Mouse (Mus musculus) inflammation-experienced regulatory T-cells, adult 6 months (primary cell): ENCODE measurements around the gene Syt17. TPM values are rescaled to one million over a fixed set of nuclear protein-coding genes. Genes with fewer than 3 reads are reported as not detected.

Experiments
- ATAC-seq: one replicate; pipeline ENCODE4 v1.8.0; 2017
- polyA plus RNA-seq, 3 experiments: library from polyadenylated mRNA; unstranded; fragments of 100-300 nt; shearing (Covaris generic); gene quantifications; one replicate each; pipeline ENCODE4 v1.2.1; 2017

The Syt17 gene
- polyA plus RNA-seq, 3 experiments from 2014 or later = 0.21 TPM; not detected in 2

DNA sequence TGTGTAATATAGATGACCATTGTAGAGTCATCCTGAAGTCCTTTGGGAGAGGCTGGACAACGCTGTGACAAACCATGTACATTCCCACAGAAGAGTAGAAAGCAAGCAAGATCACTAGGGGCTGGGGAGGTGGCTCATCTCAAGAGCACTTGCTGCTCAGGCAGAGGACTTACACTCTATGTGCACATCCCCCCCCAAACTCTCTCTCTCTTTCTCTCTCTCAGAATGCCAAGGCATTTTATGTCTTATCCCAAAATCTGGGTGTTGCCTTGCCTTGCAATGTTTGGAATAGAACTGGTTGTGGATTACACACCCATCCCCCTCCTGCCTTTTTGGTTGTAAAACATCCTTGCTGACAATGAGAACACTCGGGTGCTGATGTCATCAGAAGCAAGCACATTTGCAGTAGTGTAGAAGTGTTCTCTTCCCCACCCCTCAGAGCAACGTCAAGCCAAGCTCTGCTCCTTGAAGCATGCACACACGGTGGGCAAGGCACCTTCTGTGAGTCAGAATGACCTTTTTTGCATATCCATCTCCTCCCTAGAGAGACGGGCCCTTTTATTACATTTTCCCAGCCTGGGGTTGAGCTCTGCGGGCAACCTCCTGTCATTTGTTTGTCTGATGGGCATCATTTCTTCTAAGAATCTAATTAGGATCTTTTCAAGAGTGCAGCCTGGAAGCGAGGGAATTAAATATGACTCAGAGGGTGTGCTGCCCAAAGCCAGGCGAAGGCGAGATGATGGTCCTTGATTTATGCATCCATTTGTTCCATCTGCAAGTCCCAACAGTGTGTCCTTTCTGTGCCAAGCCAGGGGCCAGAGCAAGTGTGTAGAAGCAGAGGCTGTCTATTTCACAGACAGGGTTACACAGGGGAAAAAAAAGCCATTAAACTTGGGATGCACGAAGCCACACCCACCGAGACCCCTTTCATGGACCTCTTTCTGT is 15.1 kb upstream of the Syt17 start:
- ATAC-seq = no peak

DNA sequence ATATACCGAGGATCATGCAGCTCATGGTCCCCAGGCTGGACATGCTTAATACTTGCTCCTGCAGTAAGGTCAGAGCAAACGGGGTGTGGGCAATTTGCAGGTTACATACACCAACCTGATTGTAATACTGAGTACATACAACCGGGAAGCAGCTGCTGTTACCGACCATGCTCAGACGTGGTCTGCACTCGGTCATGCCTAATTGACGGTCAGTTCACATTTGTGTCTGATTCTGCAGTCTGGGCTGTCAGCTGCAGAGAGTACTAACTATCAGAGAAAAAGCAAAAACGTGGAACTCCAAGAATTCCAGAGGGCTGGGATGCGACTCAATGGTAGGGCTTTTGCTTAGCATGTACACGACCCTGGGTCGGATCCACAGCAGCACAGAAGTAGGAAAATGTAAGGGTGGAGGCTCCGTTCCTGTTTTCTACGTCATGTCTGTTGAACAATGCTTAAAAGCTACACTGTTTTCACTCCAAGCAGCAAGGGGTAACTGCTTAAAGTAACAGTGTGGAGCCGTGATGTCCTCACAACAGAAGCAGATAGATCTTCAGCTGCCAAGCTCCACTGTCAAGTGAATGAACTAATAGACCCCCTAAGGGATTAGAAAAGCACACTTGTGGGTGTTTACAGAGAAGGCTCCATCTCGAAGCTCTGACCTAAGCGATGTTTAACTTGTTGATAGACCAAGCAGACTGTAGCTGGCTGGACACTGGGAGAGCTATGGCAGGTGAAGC is 13.5 kb upstream of the Syt17 start:
- ATAC-seq = no peak

DNA sequence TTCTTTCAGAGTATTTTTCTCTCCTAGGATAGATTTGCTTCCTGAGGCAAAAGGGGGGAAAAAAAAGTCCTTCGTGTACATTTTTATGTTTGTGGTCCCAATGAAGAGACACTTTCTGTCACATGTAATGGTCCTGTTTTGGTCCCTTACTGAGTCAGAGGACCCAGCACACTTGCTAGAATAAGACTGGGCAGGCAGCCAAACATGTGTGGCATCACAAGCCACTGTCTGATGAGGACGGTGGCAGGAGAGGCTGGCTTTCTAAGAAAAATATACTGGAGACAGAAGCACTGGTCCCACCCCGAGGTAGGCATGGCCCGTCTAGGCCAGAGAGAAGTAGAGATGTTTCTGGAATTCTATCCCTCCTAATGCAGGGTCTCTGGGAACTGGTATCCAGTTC is 5.7 kb upstream of the Syt17 start:
- no peak for ATAC-seq

DNA sequence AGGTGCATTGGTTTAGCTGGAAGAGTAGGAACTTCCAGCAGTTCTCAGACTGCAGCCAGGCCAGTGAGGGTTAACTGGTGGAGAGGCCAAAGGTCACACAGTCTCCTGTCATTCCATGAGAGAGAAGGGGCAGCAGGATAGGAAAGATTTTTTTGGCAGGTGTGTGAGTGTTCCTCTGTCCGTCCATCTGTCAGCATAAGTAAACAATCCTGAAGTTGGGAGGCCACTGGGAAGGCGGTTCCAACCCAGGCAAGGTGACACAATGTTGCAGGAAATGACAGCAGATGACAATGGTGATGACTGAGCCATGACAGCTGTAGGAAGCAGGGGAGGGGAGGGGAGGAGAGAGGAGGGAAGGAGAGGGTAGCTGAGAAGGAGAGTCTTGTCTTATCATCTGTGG is 4.9 kb upstream of the Syt17 start:
- no peak for ATAC-seq

DNA sequence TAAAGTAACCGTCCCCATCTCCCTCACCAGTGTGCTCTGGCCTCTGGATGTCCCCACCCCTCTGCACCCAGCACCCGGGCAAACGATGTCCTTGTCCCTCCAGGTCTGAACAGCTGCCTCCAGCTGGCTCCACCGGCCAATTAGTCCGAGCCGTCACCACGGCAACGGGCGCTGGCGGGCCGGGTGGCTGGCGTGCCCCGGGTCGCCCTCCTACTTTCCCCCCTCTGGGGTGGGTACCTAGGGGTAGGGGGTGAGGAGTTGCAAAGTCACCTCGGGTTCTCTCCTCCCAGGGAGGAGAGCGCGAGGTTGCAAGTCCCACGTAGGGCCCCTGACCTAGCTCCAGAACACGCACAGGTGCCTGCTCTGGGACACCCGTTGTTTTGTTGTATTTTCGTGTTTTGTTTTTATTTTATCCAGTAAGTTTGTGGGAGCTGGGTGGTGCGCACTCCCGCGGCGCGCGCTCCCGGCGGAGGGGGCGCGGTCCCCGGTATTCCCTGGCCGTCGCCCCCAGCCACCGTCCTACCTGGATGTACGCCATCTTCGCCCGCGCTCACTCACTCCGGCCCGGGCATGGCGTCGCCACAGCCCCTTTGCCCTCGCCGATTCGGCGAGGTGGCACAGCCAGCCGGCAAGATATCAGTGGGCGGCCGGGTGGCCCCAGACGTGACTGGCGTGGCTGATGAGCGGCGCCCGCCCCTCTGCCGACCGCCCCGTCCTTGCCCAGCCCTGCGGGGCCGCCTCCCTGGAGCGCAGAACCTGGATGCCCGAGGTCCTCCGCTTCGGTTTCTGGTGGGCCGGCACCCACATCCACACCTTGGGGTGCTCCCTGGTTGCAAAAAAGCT is 510 bp downstream of the Syt17 start:
- ATAC-seq = no peak

DNA sequence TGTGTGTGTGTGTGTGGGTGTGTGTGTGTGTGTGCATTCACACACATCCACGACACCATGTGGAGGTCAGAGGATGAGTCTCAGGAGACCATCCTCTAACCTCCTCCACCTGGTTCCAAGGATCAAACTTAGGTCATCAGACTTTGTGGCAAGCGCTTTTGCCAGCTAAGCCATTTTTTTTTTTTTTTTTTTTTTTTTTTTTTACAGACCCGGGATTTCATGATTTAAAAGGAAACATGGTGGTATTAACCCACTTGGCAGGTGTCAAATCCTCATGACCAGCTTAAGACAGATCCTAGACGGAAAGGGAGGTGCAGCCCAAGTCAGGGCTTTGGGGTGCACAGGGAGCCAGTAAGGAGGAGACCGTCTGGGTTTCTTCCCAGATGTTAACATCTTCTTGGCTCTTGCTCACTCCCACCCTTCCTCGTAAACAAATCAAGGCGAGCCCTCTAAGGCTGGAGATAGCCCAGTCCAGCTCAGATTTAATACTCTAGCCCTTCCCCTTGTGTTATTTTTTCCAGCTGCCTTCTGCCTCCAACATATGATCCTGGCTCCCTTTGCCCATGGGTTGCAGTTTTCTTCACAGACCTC is 4.0 kb downstream of the Syt17 start:
- ATAC-seq = no peak

DNA sequence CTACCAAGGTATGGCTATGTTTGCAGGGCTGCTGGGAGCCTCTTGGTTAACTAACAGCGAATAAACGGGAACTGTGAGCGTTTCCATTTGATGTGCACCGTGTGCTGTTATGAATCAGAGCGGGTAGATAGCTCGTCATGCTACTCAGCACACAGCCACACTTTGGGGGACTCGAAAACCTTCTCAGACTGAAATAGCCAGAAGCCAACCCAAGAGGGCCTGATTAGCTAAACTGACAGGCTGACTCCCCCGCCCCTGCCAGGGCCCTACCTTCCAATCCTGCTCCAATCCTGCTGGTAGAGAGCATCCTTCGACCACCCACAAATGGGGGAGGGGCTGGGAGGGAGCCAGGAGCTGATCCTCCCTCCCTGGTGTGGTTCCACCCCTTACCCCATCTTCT is 4.7 kb downstream of the Syt17 start:
- ATAC-seq = no peak

DNA sequence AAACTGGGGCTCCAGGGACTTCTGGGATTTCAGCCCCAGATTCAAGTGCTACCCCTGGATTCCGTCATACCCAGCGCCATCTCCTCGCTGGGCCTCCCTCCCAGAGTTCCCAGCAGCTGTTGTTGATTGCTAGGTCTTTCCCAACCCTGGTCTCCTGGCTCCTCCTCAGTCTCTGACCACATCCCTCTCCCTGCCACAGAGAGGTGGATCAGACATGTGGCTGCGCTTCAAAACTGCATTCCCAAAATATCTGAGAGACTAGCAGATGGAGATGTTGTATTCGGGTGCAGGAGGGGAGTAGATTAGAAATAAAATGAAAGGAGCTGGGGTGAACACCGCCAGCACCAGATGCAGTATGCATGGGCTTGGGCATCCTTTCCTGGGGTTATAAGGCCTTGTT is 6.5 kb downstream of the Syt17 start:
- no peak for ATAC-seq

DNA sequence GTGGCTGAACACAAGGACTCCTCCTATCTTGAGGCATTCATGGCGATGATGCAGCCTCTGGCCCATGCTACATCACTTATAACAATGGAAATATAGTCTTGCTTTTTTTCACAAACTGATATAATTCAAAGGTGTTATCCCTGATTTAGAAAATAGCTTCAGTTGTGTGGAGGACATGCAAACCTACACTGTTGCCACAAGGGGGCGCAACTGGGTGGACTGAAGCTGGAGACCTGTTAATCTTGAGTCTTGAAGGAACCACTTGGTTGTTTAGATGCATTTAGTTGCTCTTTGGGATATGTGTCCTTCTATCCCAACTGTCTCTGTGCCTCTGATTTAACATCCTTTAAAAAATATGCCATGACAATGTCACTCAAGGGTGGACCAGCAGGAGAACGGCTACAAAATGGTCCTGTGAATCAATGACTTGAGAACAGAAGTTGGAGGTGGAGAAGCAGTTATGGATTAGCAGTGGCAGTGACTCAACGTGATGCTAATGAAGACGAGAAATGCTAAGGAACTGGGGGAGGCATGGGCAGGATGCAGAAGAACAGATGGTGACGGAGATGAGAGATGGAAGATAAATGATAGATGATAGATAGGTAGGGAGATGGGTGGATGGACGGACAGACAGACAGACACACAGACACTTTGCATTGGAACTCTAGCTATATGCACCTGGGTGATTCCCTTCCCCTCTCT is 10.8 kb downstream of the Syt17 start:
- no peak for ATAC-seq

DNA sequence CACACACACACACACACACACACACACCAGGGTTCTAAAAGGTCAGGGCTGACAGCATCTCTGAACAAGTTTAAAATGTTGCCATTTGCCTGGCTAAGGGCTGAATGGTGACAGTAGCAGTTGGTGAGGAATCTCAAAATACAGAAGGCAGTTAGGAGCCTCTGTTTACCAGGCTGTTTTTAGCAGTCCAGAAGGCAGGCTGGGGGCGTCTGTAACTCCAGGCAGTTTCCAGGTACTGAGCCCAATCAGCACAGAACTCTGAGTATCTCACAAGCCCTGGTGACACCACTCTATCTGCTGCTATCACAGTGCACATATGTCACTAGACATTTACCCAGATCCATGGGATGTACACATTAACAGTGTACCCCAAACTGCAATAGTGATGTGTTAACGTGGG is 19.1 kb downstream of the Syt17 start:
- ATAC-seq = no peak

DNA sequence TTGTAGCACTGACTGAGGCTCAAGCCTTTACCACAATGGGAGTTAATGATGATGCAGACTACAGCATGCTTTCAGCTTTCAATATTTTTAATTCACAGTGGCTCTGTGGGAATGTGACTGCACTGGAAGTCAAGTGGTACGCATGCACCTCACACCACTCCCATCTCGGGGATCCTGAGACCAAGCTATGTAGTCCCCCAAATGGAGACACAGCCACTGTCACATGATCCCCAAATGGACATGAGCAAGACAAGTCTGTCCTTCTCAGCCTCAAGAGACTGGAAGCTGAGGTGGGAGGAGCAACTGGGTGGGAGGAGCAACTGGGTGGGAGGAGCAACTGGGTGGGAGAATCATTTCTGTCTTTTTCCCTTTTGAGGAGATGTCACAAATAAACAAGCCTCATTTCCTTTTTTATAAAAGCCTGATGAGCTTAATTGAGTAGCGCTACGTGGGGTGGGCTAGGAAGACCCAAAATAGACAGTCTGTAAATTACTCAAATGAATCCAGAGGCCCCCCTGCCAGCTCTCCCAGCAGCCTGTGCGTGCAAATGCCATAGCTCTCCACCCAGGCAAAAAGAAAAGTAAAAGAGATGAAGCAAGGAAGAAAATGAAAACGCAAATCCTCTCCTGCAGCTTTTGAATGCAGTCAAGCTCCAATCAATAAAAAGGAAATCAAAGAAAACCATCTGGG is 28.4 kb downstream of the Syt17 start:
- no peak for ATAC-seq

DNA sequence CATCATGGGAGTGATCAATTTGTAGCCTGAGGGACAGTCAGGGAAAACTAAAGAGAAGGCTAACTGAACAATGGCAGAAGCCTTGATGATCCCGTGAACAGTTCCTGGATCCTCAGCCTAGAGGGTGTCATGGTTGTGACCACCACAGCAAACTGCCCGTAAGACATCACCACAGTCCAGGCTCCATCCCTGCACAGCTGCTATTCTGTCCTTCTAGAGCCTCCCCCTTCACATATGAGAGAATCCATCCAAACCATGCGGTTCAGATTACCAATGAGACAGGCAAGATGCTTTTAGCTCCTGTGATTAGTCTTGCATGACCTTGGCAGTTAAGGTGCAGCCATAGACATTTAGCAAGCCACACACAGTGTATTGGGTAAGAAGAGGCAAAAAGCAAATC is 33.8 kb downstream of the Syt17 start:
- no peak for ATAC-seq

DNA sequence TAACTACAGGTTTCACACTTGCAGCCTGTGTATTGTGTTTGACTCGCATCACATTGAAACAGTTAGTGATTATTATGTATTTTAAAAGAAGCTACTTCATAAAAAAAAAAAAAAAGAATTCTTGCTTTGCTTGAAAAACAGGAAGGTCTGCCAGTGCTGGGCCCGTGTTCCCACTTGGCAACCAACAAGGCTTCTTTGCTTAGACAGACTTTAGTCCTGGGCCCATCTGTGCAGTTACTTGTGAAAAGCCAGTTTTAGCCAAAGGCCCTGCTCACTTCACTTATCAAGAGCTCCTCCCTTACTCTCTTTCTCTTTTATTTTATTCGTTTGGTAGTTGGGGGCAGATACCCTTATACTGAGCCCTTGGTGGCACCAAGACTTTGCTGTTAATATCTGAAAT is 36.1 kb downstream of the Syt17 start:
- no peak for ATAC-seq

DNA sequence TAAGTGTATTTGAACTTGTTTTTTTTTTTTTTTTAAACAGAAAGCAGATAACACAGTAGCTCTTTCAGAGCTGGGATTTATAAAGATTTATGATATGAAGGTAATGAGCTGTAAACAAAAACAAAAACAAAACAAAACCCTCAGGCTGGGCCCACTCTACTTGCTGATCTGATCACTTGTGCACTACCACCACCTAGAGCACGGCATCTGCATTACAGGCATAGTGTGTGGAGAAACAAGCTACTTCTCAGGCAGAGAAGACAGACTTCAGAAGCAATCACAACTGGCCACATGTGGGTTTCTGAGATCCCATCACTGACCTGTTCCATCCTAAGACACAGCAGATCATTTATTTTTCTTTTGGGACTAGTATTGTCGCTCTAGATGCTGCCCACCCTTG is 38.6 kb downstream of the Syt17 start:
- ATAC-seq = no peak

DNA sequence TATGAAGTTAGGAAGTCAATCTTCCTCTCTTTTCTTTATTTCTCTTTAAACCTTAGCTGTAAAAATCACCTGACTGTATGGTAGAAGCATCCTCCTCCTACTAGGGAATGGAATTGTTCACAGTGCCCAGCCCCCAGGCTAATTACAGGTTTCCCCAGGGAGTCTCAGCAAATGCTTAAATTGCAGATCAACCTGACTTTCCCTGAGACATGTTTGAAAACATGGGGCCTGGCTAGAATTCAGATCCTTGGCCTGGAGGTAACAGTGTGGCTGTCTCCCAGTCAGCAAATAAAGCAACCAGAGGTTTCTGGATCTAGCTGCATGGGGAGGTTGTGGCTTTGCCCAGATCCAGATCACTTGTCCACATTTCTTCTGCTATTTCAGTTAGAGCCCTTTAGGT is 42.8 kb downstream of the Syt17 start:
- ATAC-seq = no peak

DNA sequence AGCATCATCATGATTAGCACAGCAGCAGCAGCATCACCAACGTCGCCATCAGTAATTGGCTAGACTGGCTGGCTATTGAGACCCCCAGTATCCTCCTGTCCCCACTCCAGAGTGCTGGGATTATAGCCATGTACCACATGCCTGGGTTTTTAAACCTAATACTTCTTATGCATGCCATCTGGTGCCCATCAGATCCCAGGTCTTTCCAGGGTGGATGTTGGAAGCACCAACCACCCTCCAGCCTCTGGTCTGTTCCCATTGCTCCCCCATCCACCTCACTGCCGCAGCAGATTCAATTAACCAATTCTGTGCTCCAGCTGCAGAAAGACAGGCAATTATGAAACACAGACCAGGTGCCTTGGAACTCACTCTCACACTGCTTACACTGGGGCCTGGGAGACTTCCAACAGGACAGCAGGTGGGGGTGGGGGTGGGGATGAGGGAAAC is 45.4 kb downstream of the Syt17 start:
- ATAC-seq = no peak

DNA sequence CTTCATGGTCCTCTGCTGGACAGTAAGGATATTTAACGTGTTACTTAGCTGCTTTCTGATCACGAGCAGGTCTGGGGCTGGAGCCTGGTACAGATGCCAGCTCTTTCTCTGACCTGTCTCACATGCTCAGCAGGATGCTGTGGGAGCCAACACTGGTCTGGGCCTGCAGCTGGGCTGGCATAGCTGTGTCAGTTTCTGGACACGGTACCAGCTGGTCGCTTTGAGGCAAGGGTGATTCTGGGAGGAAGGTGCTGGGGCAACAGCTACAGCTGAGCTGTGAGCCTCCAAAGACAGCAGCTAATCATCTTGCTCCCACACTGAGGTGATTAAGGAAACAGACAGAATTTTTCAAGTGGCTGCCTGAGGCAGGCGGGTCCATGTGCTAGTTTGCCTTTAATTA is 46.1 kb downstream of the Syt17 start:
- ATAC-seq = no peak

DNA sequence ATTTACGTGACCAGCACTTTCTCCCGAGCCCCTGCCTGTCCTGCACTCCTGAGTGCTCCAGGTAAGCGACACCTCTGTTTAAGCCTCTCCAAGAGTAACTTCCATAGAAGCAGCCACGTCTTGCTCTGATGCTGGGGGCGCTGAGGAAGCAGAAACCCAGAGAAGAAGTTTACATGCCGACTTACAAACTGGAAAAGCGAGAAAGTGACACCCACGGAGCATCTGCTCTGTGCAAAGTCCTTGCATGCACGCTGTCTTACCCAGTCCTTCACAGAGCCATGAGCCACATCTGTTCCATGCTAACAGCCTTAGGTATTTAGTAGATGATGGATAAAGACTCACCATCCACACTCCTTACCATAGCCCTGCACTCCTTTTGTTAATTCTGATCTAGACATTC is 48.3 kb downstream of the Syt17 start:
- no peak for ATAC-seq

DNA sequence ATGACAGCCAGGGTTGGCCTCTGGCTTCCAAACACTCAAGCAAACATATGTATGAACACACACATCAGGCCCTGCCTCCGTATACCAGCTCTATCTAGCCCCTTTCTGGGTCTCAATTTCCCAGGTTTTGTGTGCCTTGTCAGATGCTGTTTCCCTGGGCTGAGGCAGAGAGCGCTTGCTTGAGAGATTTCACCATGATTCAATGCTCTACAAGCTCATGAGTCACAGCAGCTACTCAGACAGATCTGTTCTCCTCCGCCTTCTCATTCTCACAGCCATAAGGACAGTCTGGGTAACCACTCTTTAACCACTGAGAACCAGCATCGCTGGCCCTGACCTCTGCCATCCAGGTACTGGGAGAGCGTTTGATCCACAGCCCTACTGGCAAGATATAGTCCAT is 57.3 kb downstream of the Syt17 start:
- no peak for ATAC-seq

DNA sequence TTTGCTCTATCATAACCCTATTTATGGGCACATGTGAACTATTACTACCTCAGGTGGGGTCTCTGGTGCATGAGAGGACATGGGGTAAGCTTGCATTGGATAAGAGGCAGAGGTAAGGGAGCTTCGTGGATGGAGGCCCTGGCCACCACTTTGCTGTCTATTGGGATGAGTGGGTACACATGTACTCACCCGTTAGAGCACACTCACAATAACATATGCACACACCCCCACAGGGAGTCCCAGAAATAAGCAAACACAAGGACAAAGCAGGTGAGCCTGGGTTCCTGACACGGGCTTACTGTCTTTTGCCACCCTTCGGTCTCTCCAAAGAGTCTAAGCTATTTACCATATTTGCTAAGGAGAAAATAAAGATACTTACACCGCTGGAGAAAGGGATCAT is 67.0 kb downstream of the Syt17 start:
- no peak for ATAC-seq

DNA sequence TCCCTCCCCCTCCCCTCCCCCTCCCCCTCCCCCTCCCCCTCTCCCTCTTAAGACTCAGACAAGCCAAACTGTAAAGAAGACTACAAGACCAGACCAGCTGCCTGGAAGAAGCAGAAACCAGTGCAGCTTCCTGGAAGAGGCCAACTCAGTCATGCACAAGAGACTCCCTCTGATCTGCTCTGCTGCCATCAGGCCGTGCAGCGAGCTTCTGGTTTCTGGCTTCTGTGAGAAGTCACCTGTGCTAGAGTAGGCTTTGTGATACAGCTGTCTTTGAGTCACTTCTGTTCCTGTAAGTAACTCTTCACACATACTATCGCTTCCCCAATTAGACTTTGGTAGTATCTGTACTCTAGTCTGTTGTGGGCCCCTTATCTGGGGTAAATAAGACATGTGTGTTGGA is 68.0 kb downstream of the Syt17 start:
- no peak for ATAC-seq
